Mouse (Mus musculus) heart, adult 18-20 months (tissue): ENCODE data around the gene Gm49486. TPM values are rescaled to one million over a fixed set of nuclear protein-coding genes. Genes with fewer than 3 reads are reported as not detected.

Experiments used
- total RNA-seq, 2 experiments: library from RNA; stranded (reverse); gene quantifications; 2 replicates each; pipeline ENCODE4 v1.2.3; 2021

The Gm49486 gene
- total RNA-seq, 2 experiments from 2014 or later: 1.2 to 1.3 TPM

Other genes with a start within 250 kb of the Gm49486 start
- gene H1f0, start 200.9 kb upstream of the Gm49486 start, total RNA-seq: 10 to 100 TPM; 62.5 to 70.0 TPM
- gene Galr3, start 187.5 kb upstream of the Gm49486 start, total RNA-seq: not detected
- gene Ankrd54, start 166.5 kb upstream of the Gm49486 start, total RNA-seq: 1 to 10 TPM; 7.2 to 8.6 TPM
- 10 to 100 TPM; 70.4 to 73.8 TPM for gene Eif3l, start 154.2 kb upstream of the Gm49486 start, total RNA-seq
- 10 to 100 TPM; 38.5 to 44.1 TPM for gene Micall1, start 120.5 kb upstream of the Gm49486 start, total RNA-seq
- gene Polr2f, start 88.4 kb upstream of the Gm49486 start, total RNA-seq: 100 to 1,000 TPM; 135 TPM
- gene 1700088E04Rik, start 88.1 kb upstream of the Gm49486 start, total RNA-seq: 1 to 10 TPM in 1 of 2 experiments, under 1 TPM in 1; 0.89 to 3.4 TPM
- gene Sox10, start 64.2 kb upstream of the Gm49486 start, total RNA-seq: 1 to 10 TPM; 1.4 TPM
- gene Pick1, start 218 bp upstream of the Gm49486 start, total RNA-seq: 10 to 100 TPM; 22.4 to 22.8 TPM
- gene Slc16a8, start 25.4 kb downstream of the Gm49486 start, total RNA-seq: under 1 TPM; 0.50 to 0.64 TPM
- under 1 TPM; 0.13 to 0.25 TPM for gene Baiap2l2, start 56.1 kb downstream of the Gm49486 start, total RNA-seq
- 10 to 100 TPM in 1 of 2 experiments, 1 to 10 TPM in 1; 9.4 to 11.3 TPM for gene Pla2g6, start 99.0 kb downstream of the Gm49486 start, total RNA-seq
- gene Maff, start 117.2 kb downstream of the Gm49486 start, total RNA-seq: 10 to 100 TPM; 12.8 to 17.6 TPM
- gene Tmem184b, start 174.2 kb downstream of the Gm49486 start, total RNA-seq: 10 to 100 TPM; 34.8 to 36.7 TPM
- gene Csnk1e, start 226.2 kb downstream of the Gm49486 start, total RNA-seq: 10 to 100 TPM; 40.2 to 44.3 TPM